Mouse (Mus musculus) B cell, adult 2 months (primary cell): ENCODE data around the gene Sult1d1.
"Not testable (repeated sequence)": the region's sequence is repeated elsewhere in the genome, so short reads cannot be mapped to it uniquely, and the experiment has no call there.

Source experiments
- DNase-seq, 2 experiments: peaks; one replicate each; pipeline ENCODE4 v3.0.0; 2022

Gene Sult1d1

GRCm38 (mm10) chr5:87568845-87569244 lies at the start of gene Sult1d1:
Gene Sult1d1, minus strand, starts transcription at chr5:87569027.
- no peak for DNase-seq

- no peak for DNase-seq
These were observed 46.2 kb upstream of the Sult1d1 start for GRCm38 (mm10) chr5:87615128-87615390.

GRCm38 (mm10) chr5:87614364-87615127 lies 45.7 kb upstream of the Sult1d1 start:
- DNase-seq: no peak

GRCm38 (mm10) chr5:87601018-87601417 lies 32.2 kb upstream of the Sult1d1 start:
- no peak for DNase-seq

GRCm38 (mm10) chr5:87597891-87598290 lies 29.1 kb upstream of the Sult1d1 start:
- no peak for DNase-seq

- DNase-seq: no peak
These were observed 22.7 kb upstream of the Sult1d1 start, which contains the start of gene Sult1e1 for GRCm38 (mm10) chr5:87591494-87591893. Gene Sult1e1, minus strand, starts transcription at chr5:87591594.

- DNase-seq: no peak
These were observed 21.1 kb upstream of the Sult1d1 start for GRCm38 (mm10) chr5:87589916-87590315.

- no peak for DNase-seq
These were observed 11.6 kb upstream of the Sult1d1 start for GRCm38 (mm10) chr5:87580389-87580788.

GRCm38 (mm10) chr5:87574174-87574573 lies 5.3 kb upstream of the Sult1d1 start:
- DNase-seq: no peak

GRCm38 (mm10) chr5:87573490-87573889 lies 4.7 kb upstream of the Sult1d1 start:
- no peak for DNase-seq

GRCm38 (mm10) chr5:87572781-87573180 lies 4.0 kb upstream of the Sult1d1 start:
- DNase-seq: no peak

- DNase-seq: no peak
These were observed 1.5 kb downstream of the Sult1d1 start for GRCm38 (mm10) chr5:87567306-87567705.

GRCm38 (mm10) chr5:87562966-87563365 lies 5.9 kb downstream of the Sult1d1 start:
- no peak for DNase-seq

- no peak for DNase-seq
These were observed 6.3 kb downstream of the Sult1d1 start for GRCm38 (mm10) chr5:87562526-87562925.

- DNase-seq: no peak
These were observed 8.7 kb downstream of the Sult1d1 start for GRCm38 (mm10) chr5:87560145-87560544.

GRCm38 (mm10) chr5:87550935-87551334 lies 17.9 kb downstream of the Sult1d1 start:
- DNase-seq: no peak

GRCm38 (mm10) chr5:87538111-87538510 lies 30.7 kb downstream of the Sult1d1 start, which contains the start of gene Sult1b1:
Gene Sult1b1, minus strand, starts transcription at chr5:87538195.
- DNase-seq: no peak

GRCm38 (mm10) chr5:87535994-87536644 lies 32.7 kb downstream of the Sult1d1 start:
- DNase-seq: no peak

GRCm38 (mm10) chr5:87532288-87532687 lies 36.5 kb downstream of the Sult1d1 start:
- no peak for DNase-seq

GRCm38 (mm10) chr5:87523561-87523960 lies 45.3 kb downstream of the Sult1d1 start:
- DNase-seq: not testable (repeated sequence)

- DNase-seq: no peak
These were observed 62.9 kb downstream of the Sult1d1 start for GRCm38 (mm10) chr5:87505776-87506458.
